Mouse (Mus musculus): ENCODE data around the gene Kcnj12. TPM values are rescaled to one million over a fixed set of nuclear protein-coding genes. Genes with fewer than 3 reads are reported as not detected.
A peak's percentile ranks its signal among the peaks of the same experiment; 100 is the strongest.

Gene Kcnj12
- total and polyA plus RNA-seq, 3 experiments, result not detected

DNA sequence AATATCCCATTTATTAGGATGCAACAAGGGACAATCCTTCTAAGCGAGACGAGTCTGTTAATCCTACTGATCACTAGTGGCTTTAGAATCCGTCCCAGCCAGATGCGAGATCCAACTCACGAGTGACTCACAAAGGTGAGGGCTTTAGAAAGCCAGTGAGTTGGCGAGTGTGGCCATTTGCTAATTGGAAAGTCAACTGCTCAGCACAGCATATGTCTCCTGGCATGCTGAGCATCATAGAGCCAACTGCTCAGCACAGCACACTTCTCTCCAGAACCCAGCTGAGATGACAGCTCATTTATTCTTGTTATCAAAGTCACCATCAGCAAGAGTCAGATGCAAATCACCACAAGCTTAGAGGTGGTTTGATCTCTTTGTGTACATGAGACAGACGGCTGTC is 67.8 kb downstream of the Kcnj12 start:
- dilution Hi-C loops (cut with MboI; ENCODE audit: extremely low pct_ligation_motif_present, extremely low pct_unique_long_range_greater_than_20kb, low sequenced_read_pairs), result no loop called here
- H3K9me3 ChIP-seq (replicated peaks; ENCODE audit: low read length), result peaks cover 6% of the 10 kb centered on the region
- TF ChIP-seq ZNF384 (IDR thresholded peaks at IDR 0.05; ENCODE audit: low read depth, low read length), result no peak
- no peak for TF ChIP-seq SIN3A (IDR thresholded peaks at IDR 0.05; ENCODE audit: low read length)
- TF ChIP-seq MYC (IDR thresholded peaks at IDR 0.05; ENCODE audit: low read depth, low read length), result no peak
- TF ChIP-seq TBP (conservative IDR thresholded peaks at IDR 0.05; ENCODE audit: low read depth, low read length), result no peak
- no peak overlapping the region for H3K4me2 ChIP-seq (ENCODE audit: insufficient read depth, low read depth, poor library complexity, severe bottlenecking)
- peaks cover 7 to 14% of the 10 kb centered on the region in 2 experiments for H3K4me1 ChIP-seq (ENCODE audit: control insufficient read depth in 1 of 2, insufficient read depth in 2 of 2)
- no peak overlapping the region for H3K9ac ChIP-seq (ENCODE audit: insufficient read depth, low read depth)
- no peak overlapping the region for H3K27ac ChIP-seq (ENCODE audit: insufficient read depth, low read depth)
- peaks cover 3% of the 10 kb centered on the region for H3K27me3 ChIP-seq (replicated peaks)
- no peak overlapping the region for H3K4me3 ChIP-seq (replicated peaks in 1 of 3; ENCODE audit: low read depth in 2 of 3, low read length in 2 of 3, poor library complexity in 1 of 3)
- H3K36me3 ChIP-seq (replicated peaks in 1 of 2; ENCODE audit: control insufficient read depth in 1 of 2, insufficient read depth in 1 of 2, low read length in 1 of 2), result no peaks in the 10 kb centered on the region
- in situ Hi-C loops (cut with MboI; ENCODE audit: low pct_ligation_motif_present, low pct_unique_long_range_greater_than_20kb, low sequenced_read_pairs), result no loop called here
- DNase-seq (ENCODE audit: extremely low read depth), result no peak
- no peaks in the 10 kb centered on the region for H3K79me2 ChIP-seq (replicated peaks; ENCODE audit: control insufficient read depth, extremely low read depth, insufficient read depth, poor library complexity, severe bottlenecking)

DNA sequence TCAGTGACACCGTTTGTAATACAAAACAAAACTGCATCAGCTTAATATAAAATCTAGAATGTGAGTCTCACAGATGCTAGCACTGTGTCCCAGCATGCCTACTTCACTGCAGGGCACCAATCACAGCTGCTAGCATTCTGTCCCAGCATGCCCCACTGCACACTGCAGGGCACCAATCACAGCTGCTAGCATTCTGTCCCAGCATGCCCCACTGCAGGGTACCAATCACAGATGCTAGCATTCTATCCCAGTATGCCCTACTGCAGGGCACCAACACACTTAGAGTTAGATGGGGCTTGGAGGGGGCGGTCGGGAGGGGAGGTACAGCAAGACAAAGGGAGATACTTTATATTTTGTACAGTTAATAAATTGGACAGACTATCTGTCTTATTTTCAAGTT is 68.8 kb downstream of the Kcnj12 start:
- in situ Hi-C loops (cut with MboI; ENCODE audit: low pct_ligation_motif_present, low pct_unique_long_range_greater_than_20kb, low sequenced_read_pairs), result no loop called here
- TF ChIP-seq MAX (IDR thresholded peaks at IDR 0.05; ENCODE audit: low read length) (no peak), POLR2A (IDR thresholded peaks at IDR 0.05; ENCODE audit: low read depth, low read length) (peak; percentile 36; the same call in 1 of the 2 replicates), MYC (IDR thresholded peaks at IDR 0.05; ENCODE audit: low read depth, low read length) (0 out of 2 replicates have a peak, but pooled peaks have one; percentile 18), HCFC1 (IDR thresholded peaks at IDR 0.05; ENCODE audit: low read depth, low read length) (peak; percentile 64), RAD21 (IDR thresholded peaks at IDR 0.05; ENCODE audit: low read depth, low read length) (no peak), USF1 (IDR thresholded peaks at IDR 0.05; ENCODE audit: low read depth, low read length) (no peak), EP300 (IDR thresholded peaks at IDR 0.05; ENCODE audit: low read length) (no peak), BHLHE40 (IDR thresholded peaks at IDR 0.05; ENCODE audit: low read depth, low read length) (no peak)
- DNase-seq (ENCODE audit: extremely low read depth), result no peak
- no peaks in the 10 kb centered on the region for H3K36me3 ChIP-seq (replicated peaks in 1 of 2; ENCODE audit: control insufficient read depth in 1 of 2, insufficient read depth in 1 of 2, low read length in 1 of 2)
- H3K27ac ChIP-seq (ENCODE audit: insufficient read depth, low read depth), result no peak overlapping the region
- peaks cover 11% of the 10 kb centered on the region for H3K9me3 ChIP-seq (replicated peaks; ENCODE audit: low read length)
- H3K4me1 ChIP-seq (ENCODE audit: control insufficient read depth in 1 of 2, insufficient read depth in 2 of 2), result peaks cover 7 to 14% of the 10 kb centered on the region in 2 experiments
- H3K4me3 ChIP-seq (replicated peaks in 1 of 3; ENCODE audit: low read depth in 2 of 3, low read length in 2 of 3, poor library complexity in 1 of 3), result no peak overlapping the region
- no peaks in the 10 kb centered on the region for H3K79me2 ChIP-seq (replicated peaks; ENCODE audit: control insufficient read depth, extremely low read depth, insufficient read depth, poor library complexity, severe bottlenecking)
- no peak overlapping the region for H3K4me2 ChIP-seq (ENCODE audit: insufficient read depth, low read depth, poor library complexity, severe bottlenecking)
- H3K27me3 ChIP-seq (replicated peaks), result peaks cover 3% of the 10 kb centered on the region
- dilution Hi-C loops (cut with MboI; ENCODE audit: extremely low pct_ligation_motif_present, extremely low pct_unique_long_range_greater_than_20kb, low sequenced_read_pairs), result no loop called here
- no peak overlapping the region for H3K9ac ChIP-seq (ENCODE audit: insufficient read depth, low read depth)

DNA sequence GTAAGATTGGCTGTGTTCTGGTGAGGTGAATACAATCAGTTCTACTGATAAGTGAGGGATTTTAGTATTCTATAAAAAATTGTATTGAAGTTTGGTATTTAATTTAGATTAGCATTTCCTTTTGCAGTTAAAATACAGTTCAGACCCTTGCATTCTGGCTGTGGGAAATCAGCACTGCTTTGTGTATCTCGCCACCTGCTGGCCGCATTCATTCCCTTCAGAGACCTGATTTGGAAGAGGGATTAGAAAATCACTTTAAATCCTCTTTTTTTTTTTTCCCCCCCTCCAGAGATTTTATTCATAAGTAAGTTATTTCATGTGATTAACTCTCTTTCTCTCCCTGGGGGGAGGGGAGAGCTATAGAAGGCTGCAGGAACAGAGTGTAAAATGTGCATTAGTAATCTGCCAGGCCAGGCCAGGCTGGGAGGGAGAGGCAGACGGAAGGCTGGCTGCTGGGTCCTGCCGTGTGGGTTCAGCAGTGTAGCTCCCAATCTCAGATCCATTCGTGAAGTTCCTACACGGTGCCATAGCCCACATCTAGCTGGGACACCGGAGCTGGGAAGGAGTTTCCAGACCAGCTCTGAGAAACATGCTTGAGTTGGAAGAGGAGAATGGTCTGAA is 69.4 kb downstream of the Kcnj12 start:
- Histone ChIP-seq H3K27me3 (replicated peaks) (peaks cover 7% of the 10 kb centered on the region), H3K36me3 (replicated peaks in 1 of 2; ENCODE audit: control insufficient read depth in 1 of 2, insufficient read depth in 1 of 2, low read length in 1 of 2) (no peaks in the 10 kb centered on the region), H3K4me3 (replicated peaks in 1 of 3; ENCODE audit: low read depth in 2 of 3, low read length in 2 of 3, poor library complexity in 1 of 3) (no peak overlapping the region), H3K79me2 (replicated peaks; ENCODE audit: control insufficient read depth, extremely low read depth, insufficient read depth, poor library complexity, severe bottlenecking) (no peaks in the 10 kb centered on the region), H3K4me1 (ENCODE audit: control insufficient read depth in 1 of 2, insufficient read depth in 2 of 2) (peaks cover 7 to 14% of the 10 kb centered on the region in 2 experiments), H3K4me2 (ENCODE audit: insufficient read depth, low read depth, poor library complexity, severe bottlenecking) (no peak overlapping the region), H3K9me3 (replicated peaks; ENCODE audit: low read length) (peaks cover 11% of the 10 kb centered on the region), H3K9ac (ENCODE audit: insufficient read depth, low read depth) (no peak overlapping the region), H3K27ac (ENCODE audit: insufficient read depth, low read depth) (no peak overlapping the region)
- in situ Hi-C loops (cut with MboI; ENCODE audit: low pct_ligation_motif_present, low pct_unique_long_range_greater_than_20kb, low sequenced_read_pairs) (no loop called here), dilution Hi-C loops (cut with MboI; ENCODE audit: extremely low pct_ligation_motif_present, extremely low pct_unique_long_range_greater_than_20kb, low sequenced_read_pairs) (no loop called here)
- peak; percentile 78 for DNase-seq (ENCODE audit: extremely low read depth)
- peak; percentile 99 for TF ChIP-seq RAD21 (IDR thresholded peaks at IDR 0.05; ENCODE audit: low read depth, low read length)
- peak; percentile 97 for TF ChIP-seq SMC3 (IDR thresholded peaks at IDR 0.05; ENCODE audit: low read depth, low read length)
- no peak for TF ChIP-seq EP300 (IDR thresholded peaks at IDR 0.05; ENCODE audit: low read length)
- no peak; the same call in 1 of the 2 replicates for TF ChIP-seq JUN (IDR thresholded peaks at IDR 0.05; ENCODE audit: insufficient read depth, low read depth, low read length)
- no peak for TF ChIP-seq PAX5 (IDR thresholded peaks at IDR 0.05; ENCODE audit: low read length)
- TF ChIP-seq IRF4 (IDR thresholded peaks at IDR 0.05; ENCODE audit: low read depth, low read length), result peak; percentile 46; the same call in 1 of the 2 replicates
- TF ChIP-seq NELFE (IDR thresholded peaks at IDR 0.05; ENCODE audit: low read depth, low read length), result peak; percentile 62
- TF ChIP-seq CTCF (conservative IDR thresholded peaks at IDR 0.05 in 1 of 2, IDR thresholded peaks at IDR 0.05 in 1 of 2; ENCODE audit: low read depth in 2 of 2, low read length in 2 of 2), result peak; percentile 60 to 96; a peak in 3 of 4 replicates
- TF ChIP-seq HCFC1 (IDR thresholded peaks at IDR 0.05; ENCODE audit: low read depth, low read length), result no peak
- TF ChIP-seq USF2 (conservative IDR thresholded peaks at IDR 0.05; ENCODE audit: low read depth, low read length), result no peak
- 0 out of 2 replicates have a peak, but pooled peaks have one; percentile 31 for TF ChIP-seq JUND (conservative IDR thresholded peaks at IDR 0.05; ENCODE audit: low read depth, low read length)
- 0 out of 2 replicates have a peak, but pooled peaks have one; percentile 23 for TF ChIP-seq E2F4 (IDR thresholded peaks at IDR 0.05; ENCODE audit: insufficient replicate concordance, low read depth, low read length)
- peak; percentile 58; the same call in 1 of the 2 replicates for TF ChIP-seq MAZ (IDR thresholded peaks at IDR 0.05; ENCODE audit: low read depth, low read length)
- peak; percentile 92 for TF ChIP-seq ZC3H11A (IDR thresholded peaks at IDR 0.05; ENCODE audit: low read depth, low read length)
- no peak for TF ChIP-seq UBTF (IDR thresholded peaks at IDR 0.05; ENCODE audit: low read depth, low read length)
- peak; percentile 59; the same call in 1 of the 2 replicates for TF ChIP-seq SIN3A (IDR thresholded peaks at IDR 0.05; ENCODE audit: low read length)
- TF ChIP-seq RCOR1 (conservative IDR thresholded peaks at IDR 0.05; ENCODE audit: low read depth, low read length), result 0 out of 2 replicates have a peak, but pooled peaks have one; percentile 52
- peak; percentile 83 for TF ChIP-seq ZNF384 (IDR thresholded peaks at IDR 0.05; ENCODE audit: low read depth, low read length)
